Mouse (Mus musculus) midbrain, embryonic 10.5 days (tissue): ENCODE data around the gene C1rl. TPM values are rescaled to one million over a fixed set of nuclear protein-coding genes. Genes with fewer than 3 reads are reported as not detected.
A peak's percentile ranks its signal among the peaks of the same experiment; 100 is the strongest.
"Not testable (repeated sequence)": the region's sequence is repeated elsewhere in the genome, so short reads cannot be mapped to it uniquely, and the experiment has no call there.

Experiments
- DNase-seq: peaks from one replicate; pipeline ENCODE4 v3.0.0-alpha.2; 2017; ENCODE audit warnings: low spot score
- H3K27ac ChIP-seq: fragments of 300-500 bp; sonication (generic); replicated peaks from 2 replicates; pipeline ENCODE4 v1.5.1; 2016; ENCODE audit warnings: mild to moderate bottlenecking
- H3K27me3 ChIP-seq: fragments of 300-500 bp; sonication (generic); 2 replicates; pipeline ENCODE4 v1.6.1; 2016; ENCODE audit warnings: low read depth, mild to moderate bottlenecking; ENCODE audit not compliant: poor library complexity, severe bottlenecking
- H3K36me3 ChIP-seq: fragments of 300-500 bp; sonication (generic); 2 replicates; pipeline ENCODE4 v1.6.1; 2016; ENCODE audit warnings: mild to moderate bottlenecking, moderate library complexity
- H3K4me1 ChIP-seq: fragments of 300-500 bp; sonication (generic); 2 replicates; pipeline ENCODE4 v1.6.1; 2016
- H3K4me3 ChIP-seq: fragments of 300-500 bp; sonication (generic); 2 replicates; pipeline ENCODE4 v1.5.1; 2016; ENCODE audit warnings: mild to moderate bottlenecking, moderate library complexity
- H3K9me3 ChIP-seq: fragments of 300-500 bp; sonication (generic); replicated peaks from 2 replicates; pipeline ENCODE4 v1.6.1; 2016; ENCODE audit warnings: mild to moderate bottlenecking
- WGBS: fragments of 180-500 bp; shearing (Covaris S2); methylation state at CpG from one replicate; pipeline ENCODE4 v1.1.7; 2016; 5-methylcytosine and 5-hydroxymethylcytosine counted together
- polyA plus RNA-seq: library from polyadenylated mRNA; unstranded; fragments of >200 nt; fragmentation: Nextera tagmentation; extraction: Ambion mirVana; gene quantifications from 2 replicates; pipeline ENCODE4 v1.2.1, GENCODE M21; 2016

C1rl gene
- polyA plus RNA-seq, 1 experiment from 2014 or later = 0.28 TPM

DNA sequence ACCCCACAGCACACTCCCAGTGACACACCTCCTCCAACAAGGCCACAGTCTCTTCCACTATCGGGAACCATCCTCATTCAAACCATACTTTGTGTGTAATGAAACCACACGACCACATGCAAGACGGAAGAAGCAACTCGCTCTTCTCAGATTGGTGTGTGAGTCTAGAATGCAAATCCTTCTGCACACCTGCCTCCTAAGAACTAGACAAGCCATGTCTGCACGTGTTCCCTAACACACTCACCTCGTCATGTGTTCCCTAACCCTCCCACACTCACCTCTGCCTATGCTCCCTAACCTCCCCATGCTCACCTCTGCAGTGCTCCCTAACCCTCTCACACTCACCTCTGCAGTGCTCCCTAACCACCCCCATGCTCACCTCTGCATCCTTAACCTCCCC lies 1.5 kb upstream of the C1rl start:
- H3K4me3 ChIP-seq = no peak overlapping the region
- no peak overlapping the region for H3K27ac ChIP-seq
- no peak for DNase-seq
- 0 out of 2 replicates have a peak, but pooled peaks cover 6% of the 10 kb centered on the region for H3K9me3 ChIP-seq
- H3K27me3 ChIP-seq = no peaks in the 10 kb centered on the region
- WGBS = 81% methylated on average over 6 of the region's 6 CpGs
- no peaks in the 10 kb centered on the region for H3K4me1 ChIP-seq
- no peaks in the 10 kb centered on the region for H3K36me3 ChIP-seq

DNA sequence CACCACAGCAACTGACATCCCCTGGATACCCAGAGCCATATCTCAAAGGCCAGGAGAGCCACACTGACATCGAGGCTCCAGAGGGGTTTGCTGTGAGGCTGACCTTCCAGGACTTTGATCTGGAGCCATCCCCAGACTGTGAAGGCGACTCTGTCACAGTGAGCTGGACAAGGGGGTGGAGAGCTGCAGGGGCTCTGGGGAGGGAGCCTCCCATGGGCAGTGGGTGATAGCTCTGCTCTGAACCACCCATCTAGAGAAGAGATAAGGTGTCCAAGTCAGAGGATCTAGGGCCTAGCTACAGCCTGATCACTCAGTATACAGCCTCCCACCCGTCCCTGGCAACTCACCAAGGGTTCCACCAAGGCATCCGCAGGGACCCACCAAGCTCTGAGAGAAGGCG lies 973 bp downstream of the C1rl start:
- H3K9me3 ChIP-seq = 0 out of 2 replicates have a peak, but pooled peaks cover 6% of the 10 kb centered on the region
- no peaks in the 10 kb centered on the region for H3K4me1 ChIP-seq
- no peaks in the 10 kb centered on the region for H3K27me3 ChIP-seq
- WGBS = 84% methylated on average over 5 of the region's 5 CpGs
- H3K4me3 ChIP-seq = no peak overlapping the region
- no peaks in the 10 kb centered on the region for H3K36me3 ChIP-seq
- DNase-seq = no peak
- no peak overlapping the region for H3K27ac ChIP-seq

DNA sequence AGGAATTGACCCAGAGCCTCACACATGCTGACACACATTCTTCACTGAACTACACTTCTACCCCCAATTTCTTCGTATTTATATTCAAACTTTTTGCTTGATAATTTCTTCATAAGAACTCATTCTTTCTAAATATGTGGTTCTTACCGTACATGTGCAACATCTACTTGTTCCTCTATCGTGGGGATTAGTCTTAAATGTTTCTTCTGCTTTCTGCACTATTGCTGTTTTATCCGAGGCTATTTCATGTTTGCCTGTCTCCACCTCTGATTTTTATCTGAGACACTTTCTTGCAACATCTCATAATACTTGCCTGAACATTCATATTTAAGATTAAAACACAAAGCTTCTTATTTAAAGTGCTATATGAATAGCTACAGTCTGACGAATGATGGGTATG lies 3.1 kb downstream of the C1rl start:
- DNase-seq = no peak
- no peak overlapping the region for H3K27ac ChIP-seq
- H3K9me3 ChIP-seq = 0 out of 2 replicates have a peak, but pooled peaks cover 6% of the 10 kb centered on the region
- no peaks in the 10 kb centered on the region for H3K4me1 ChIP-seq
- 88% methylated on average over 5 of the region's 5 CpGs for WGBS
- no peaks in the 10 kb centered on the region for H3K36me3 ChIP-seq
- H3K27me3 ChIP-seq = no peaks in the 10 kb centered on the region
- H3K4me3 ChIP-seq = no peak overlapping the region

DNA sequence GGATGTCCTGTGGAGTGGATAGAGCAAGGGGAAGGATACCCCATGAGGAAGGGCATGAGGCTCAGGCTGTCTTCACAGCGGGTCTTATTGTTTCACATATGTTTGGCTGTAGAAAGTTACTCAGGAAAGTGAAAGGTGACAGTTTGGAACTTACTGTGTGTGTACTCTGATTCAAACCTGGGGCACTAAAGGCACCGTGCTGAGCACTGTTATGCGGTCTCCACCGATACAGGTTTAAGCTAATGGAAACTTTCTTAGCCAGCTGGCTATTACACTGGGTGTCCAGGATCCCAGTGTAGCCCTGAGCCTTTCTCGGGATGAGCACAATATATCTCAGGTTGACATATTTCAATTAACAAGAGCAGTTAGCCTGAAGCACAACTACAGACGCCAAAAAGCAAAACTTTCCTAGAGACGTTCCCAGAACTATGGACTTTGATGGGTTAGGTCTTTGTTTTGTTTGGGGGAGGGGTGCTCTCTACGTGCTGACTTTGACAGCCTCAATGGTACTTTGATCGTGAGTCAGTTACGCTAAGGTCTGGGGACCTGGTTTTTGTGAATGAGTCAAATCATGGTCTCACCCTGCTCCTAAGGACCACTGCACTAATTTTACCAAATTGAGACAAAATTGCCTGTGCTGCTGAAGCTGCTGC lies 7.1 kb downstream of the C1rl start:
- Histone ChIP-seq H3K27ac (no peak overlapping the region), H3K4me1 (no peaks in the 10 kb centered on the region), H3K4me3 (no peak overlapping the region), H3K27me3 (no peaks in the 10 kb centered on the region), H3K36me3 (no peaks in the 10 kb centered on the region), H3K9me3 (0 out of 2 replicates have a peak, but pooled peaks cover 6% of the 10 kb centered on the region)
- no peak for DNase-seq
- WGBS = 49% methylated on average over 10 of the region's 10 CpGs

DNA sequence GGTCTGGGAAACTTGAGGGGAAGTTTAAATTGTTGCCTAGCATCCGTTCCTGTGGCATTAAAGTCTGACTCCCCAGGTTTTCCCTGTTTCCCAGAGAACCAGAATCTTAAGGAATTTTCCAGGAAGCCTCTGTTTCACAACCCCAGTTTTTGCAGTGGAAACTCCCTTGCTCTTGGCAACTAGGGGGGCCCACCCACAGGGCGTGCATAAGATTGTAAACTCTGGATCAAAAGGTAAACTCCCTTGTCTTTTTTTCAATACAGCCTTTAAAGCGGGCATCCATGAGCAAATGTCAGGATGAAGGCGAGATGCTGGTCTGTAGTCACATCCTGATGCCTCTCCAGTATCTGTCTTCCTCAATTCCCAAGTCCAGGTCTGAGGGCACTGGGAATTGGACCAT lies 8.6 kb downstream of the C1rl start:
- H3K36me3 ChIP-seq = no peaks in the 10 kb centered on the region
- H3K4me1 ChIP-seq = no peaks in the 10 kb centered on the region
- 85% methylated on average over 4 of the region's 4 CpGs for WGBS

DNA sequence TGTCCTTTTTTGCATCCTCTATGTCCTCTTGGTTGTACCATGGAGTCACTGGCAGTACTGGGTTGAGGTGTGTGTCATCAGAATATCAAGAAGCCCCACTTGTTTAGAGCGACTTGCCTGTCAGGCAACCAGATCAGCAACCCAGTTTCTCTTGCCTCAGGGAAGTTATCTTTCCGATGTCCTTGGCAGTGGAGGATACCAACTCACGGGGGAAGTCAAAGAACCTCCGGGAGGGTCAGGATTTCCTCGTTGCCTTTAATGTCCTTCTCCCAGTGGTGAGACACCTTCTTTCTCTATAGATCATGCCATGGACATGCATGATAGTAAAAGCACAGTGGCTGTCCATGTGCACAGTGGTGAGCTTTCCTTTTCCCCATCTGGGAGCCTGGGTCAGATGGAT lies 9.1 kb downstream of the C1rl start:
- 91% methylated on average over 5 of the region's 5 CpGs for WGBS
- DNase-seq = no peak
- Histone ChIP-seq H3K9me3 (no peaks in the 10 kb centered on the region), H3K4me3 (no peak overlapping the region), H3K36me3 (no peaks in the 10 kb centered on the region), H3K27ac (no peak overlapping the region), H3K4me1 (no peaks in the 10 kb centered on the region), H3K27me3 (no peaks in the 10 kb centered on the region)

More for the DNA sequence above, 8.6 kb downstream of the C1rl start:
- Histone ChIP-seq H3K4me3 (no peak overlapping the region), H3K27ac (no peak overlapping the region), H3K27me3 (no peaks in the 10 kb centered on the region), H3K9me3 (no peaks in the 10 kb centered on the region)
- no peak for DNase-seq

DNA sequence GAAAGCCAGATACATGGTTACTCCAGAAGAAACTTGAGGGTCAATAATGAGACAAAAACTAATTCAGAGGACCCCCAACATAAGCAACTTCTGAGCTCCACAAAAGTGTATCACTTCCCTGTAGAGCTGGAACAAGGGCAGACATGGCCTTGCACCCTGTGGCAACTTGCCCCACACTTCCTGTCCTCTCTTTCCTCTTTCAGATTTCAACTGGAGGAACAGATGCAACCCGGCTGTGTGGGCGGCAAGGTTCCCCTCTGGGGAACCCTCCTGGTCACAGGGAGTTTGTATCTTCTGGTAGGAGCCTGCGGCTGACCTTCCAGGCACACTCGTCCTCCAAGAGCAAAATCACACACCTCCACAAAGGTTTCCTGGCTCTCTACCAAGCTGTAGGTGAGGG lies 12.1 kb downstream of the C1rl start:
- Histone ChIP-seq H3K4me3 (no peak overlapping the region), H3K27ac (no peak overlapping the region), H3K36me3 (no peaks in the 10 kb centered on the region), H3K9me3 (no peaks in the 10 kb centered on the region), H3K4me1 (no peaks in the 10 kb centered on the region), H3K27me3 (no peaks in the 10 kb centered on the region)
- no peak for DNase-seq
- WGBS = 77% methylated on average over 4 of the region's 4 CpGs

DNA sequence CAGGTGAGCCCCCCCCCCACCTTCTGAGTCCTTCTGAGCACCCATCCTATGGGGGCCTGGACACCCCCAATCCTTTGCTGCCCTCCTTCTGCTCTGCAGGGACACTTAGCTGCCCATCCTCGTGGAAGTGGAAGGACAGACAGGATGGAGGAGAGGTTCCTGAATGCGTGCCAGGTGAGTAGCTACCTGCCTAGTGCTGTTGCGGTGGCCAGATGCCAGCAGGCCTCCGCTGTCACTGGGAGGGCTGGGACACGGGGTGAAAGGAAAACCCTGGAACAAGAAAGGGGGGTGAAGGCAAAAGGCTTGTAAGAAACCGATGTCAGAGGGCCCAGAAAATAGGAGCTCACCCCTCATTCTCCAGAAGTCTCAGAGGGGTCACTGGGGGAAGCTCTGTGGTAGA lies 14.1 kb downstream of the C1rl start:
- Histone ChIP-seq H3K4me1 (no peaks in the 10 kb centered on the region), H3K4me3 (no peak overlapping the region), H3K27ac (no peak overlapping the region), H3K9me3 (no peaks in the 10 kb centered on the region), H3K36me3 (no peaks in the 10 kb centered on the region), H3K27me3 (no peaks in the 10 kb centered on the region)
- no peak for DNase-seq
- WGBS = 86% methylated on average over 6 of the region's 6 CpGs

DNA sequence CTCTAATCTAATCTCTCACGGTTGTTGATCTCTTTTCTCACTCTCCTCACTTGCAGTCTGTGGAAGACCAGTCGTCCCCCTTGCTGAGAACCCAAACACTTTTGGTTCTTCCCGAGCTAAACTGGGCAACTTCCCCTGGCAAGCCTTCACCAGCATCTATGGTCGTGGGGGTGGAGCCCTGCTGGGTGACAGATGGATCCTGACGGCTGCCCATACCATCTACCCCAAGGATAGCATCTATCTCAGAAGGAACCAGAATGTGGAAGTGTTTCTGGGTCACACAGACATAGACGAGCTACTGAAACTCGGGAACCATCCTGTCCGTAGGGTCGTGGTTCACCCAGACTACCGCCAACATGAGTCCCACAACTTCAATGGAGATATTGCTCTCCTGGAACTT lies 15.4 kb downstream of the C1rl start:
- Histone ChIP-seq H3K4me3 (no peak overlapping the region), H3K36me3 (no peaks in the 10 kb centered on the region), H3K9me3 (no peaks in the 10 kb centered on the region), H3K27me3 (no peaks in the 10 kb centered on the region), H3K27ac (no peak overlapping the region), H3K4me1 (peaks cover 5% of the 10 kb centered on the region; the same call in 1 of the 2 replicates)
- WGBS = 84% methylated on average over 10 of the region's 10 CpGs
- no peak for DNase-seq

DNA sequence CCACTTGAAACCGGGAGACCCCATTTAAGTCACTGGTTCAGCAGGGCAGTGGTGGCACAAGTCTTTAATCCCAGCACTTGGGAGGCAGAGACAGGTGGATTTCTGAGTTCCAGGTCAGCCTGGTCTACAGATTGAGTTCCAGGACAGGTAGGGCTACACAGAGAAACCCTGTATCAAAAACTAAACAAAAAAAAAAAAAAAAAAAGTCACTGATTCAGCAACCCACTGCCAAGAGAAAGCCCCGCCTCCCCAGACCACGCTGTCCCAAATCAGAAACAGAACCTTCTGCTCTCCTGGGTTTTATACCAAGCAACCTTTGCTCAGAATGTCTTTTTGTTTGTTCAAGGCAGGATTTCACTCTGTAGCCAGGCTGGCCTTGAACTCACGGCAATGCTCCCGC lies 16.3 kb downstream of the C1rl start:
- DNase-seq, H3K27ac ChIP-seq, H3K36me3 ChIP-seq, H3K4me3 ChIP-seq, H3K9me3 ChIP-seq, H3K4me1 ChIP-seq, H3K27me3 ChIP-seq: not testable (repeated sequence)
- 85% methylated on average over 5 of the region's 5 CpGs for WGBS

DNA sequence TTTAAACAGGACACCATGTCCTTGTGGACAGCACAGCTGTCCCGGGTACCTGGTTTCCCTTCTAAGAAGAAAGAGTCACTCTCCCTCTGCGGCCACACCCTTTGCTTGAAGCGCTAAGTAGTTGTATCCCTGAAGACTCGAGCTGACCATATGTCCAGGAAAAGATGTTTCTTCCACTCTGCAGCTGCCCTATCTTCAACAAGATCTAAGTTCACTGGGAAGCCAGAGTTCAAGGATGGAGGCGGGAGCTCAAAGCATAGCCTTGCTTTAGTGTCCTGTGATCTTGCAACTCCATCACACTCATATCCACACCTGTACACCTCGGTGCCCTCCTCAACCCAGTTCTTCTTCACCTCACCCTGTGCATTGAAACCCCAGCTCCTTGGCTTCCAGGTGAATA lies 19.0 kb downstream of the C1rl start:
- WGBS = 71% methylated on average over 6 of the region's 6 CpGs
- Histone ChIP-seq H3K4me1 (peaks cover 5% of the 10 kb centered on the region; the same call in 1 of the 2 replicates), H3K27ac (no peak overlapping the region)

DNA sequence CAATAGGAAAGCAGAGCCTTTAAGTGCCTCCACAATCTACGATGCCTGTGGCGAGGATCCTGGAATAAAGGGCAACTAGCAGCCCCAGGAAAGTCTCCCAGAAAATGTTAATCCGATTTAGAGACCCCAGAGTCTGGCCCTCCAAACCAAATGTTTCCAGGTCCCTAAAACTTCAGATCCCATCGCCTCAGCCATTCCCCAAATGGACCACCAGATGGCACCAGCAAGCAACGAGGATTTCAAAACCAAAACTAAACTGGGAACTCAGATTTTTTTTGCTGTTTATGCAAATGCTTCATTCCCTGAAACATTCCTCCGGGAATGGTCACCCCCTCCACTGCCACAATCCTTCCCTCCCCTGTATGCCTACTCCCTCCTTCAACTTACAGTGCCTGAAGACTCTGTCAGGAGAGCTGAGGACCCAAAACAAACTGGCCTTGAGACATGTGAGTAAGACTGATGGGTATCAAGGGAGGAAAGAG lies 19.5 kb downstream of the C1rl start, which contains the start of gene C1ra:
TSS of gene C1ra (plus strand) at position 51 of the 482 bp plus-strand sequence.
- H3K36me3 ChIP-seq = no peaks in the 10 kb centered on the region
- H3K4me3 ChIP-seq = no peak within 1 kb of the TSS
- H3K4me1 ChIP-seq = peaks cover 5% of the 10 kb centered on the region; the same call in 1 of the 2 replicates
- 12% methylated on average over 6 of the region's 6 CpGs for WGBS
- no peaks in the 10 kb centered on the region for H3K27me3 ChIP-seq
- H3K27ac ChIP-seq = no peak within 1 kb of the TSS
- peak; percentile 32 for DNase-seq
- no peaks in the 10 kb centered on the region for H3K9me3 ChIP-seq

More for the DNA sequence above, 19.0 kb downstream of the C1rl start:
- Histone ChIP-seq H3K9me3 (no peaks in the 10 kb centered on the region), H3K4me3 (no peak overlapping the region), H3K36me3 (no peaks in the 10 kb centered on the region), H3K27me3 (no peaks in the 10 kb centered on the region)
- DNase-seq = no peak

DNA sequence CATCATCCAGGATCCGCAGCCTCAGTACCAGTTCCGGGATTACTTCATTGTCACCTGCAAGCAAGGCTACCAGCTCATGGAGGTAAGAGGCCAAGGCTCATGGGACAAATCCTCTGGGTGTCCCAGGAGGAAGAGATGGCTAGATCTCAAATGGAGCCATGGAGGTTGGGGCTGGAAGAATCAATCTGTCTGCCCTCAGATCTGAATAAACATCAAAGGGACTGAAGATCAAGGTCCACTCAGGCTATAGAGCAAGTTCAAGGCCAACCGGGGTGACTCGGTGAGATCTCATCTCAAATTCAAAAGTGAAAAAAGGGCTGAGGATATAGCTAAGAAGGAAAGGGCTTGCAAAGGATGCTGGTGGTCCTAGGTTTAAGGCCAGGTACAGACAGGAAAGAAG lies 24.8 kb downstream of the C1rl start:
- not testable (repeated sequence) for H3K9me3 ChIP-seq, H3K27ac ChIP-seq, H3K4me1 ChIP-seq, DNase-seq, H3K36me3 ChIP-seq, H3K27me3 ChIP-seq, H3K4me3 ChIP-seq
- WGBS = 95% methylated on average over 4 of the region's 4 CpGs
